Mouse (Mus musculus) heart, postnatal 0 days (tissue): ENCODE results near the gene Wnt10b. TPM values are rescaled to one million over a fixed set of nuclear protein-coding genes. Genes with fewer than 3 reads are reported as not detected.
"Not testable (repeated sequence)": the region's sequence is repeated elsewhere in the genome, so short reads cannot be mapped to it uniquely, and the experiment has no call there.

Experiments
- ATAC-seq: fragments of 200-750 bp; cut with Nextera tagmentation; 2 replicates; pipeline ENCODE4 v1.8.0; 2017; ENCODE audit warnings: low read depth, moderate number of reproducible peaks, moderate library complexity; ENCODE audit not compliant: insufficient read depth
- DNase-seq: peaks from one replicate; pipeline ENCODE4 v3.0.0-alpha.2; 2016; ENCODE audit warnings: low spot score
- H3K27ac ChIP-seq: fragments of 300-500 bp; sonication (generic); 2 replicates; pipeline ENCODE4 v1.5.1; 2014; ENCODE audit warnings: low read depth, mild to moderate bottlenecking
- H3K27me3 ChIP-seq: fragments of 300-500 bp; sonication (generic); 2 replicates; pipeline ENCODE4 v1.6.1; 2014; ENCODE audit warnings: low read length, mixed read lengths; ENCODE audit not compliant: control insufficient read depth, insufficient read depth
- H3K36me3 ChIP-seq: fragments of 300-500 bp; sonication (generic); replicated peaks from 2 replicates; pipeline ENCODE4 v1.6.1; 2014; ENCODE audit warnings: low read length, mixed read lengths; ENCODE audit not compliant: control insufficient read depth, insufficient read depth
- H3K4me1 ChIP-seq: fragments of 300-500 bp; sonication (generic); 2 replicates; pipeline ENCODE4 v1.6.1; 2014; ENCODE audit warnings: antibody characterized with exemption; ENCODE audit not compliant: control insufficient read depth, insufficient read depth
- H3K4me2 ChIP-seq: fragments of 300-500 bp; sonication (generic); 2 replicates; pipeline ENCODE4 v1.6.1; 2014; ENCODE audit warnings: low read depth, mild to moderate bottlenecking, low read length, moderate library complexity
- H3K4me3 ChIP-seq: fragments of 300-500 bp; sonication (generic); 2 replicates; pipeline ENCODE4 v1.5.1; 2014; ENCODE audit warnings: low read depth, low read length
- H3K9ac ChIP-seq: fragments of 300-500 bp; sonication (generic); replicated peaks from 2 replicates; pipeline ENCODE4 v1.6.1; 2014; ENCODE audit warnings: low read depth, low read length, mixed read lengths
- H3K9me3 ChIP-seq: fragments of 300-500 bp; sonication (generic); replicated peaks from 2 replicates; pipeline ENCODE4 v1.6.1; 2016; ENCODE audit warnings: low read length; ENCODE audit not compliant: control insufficient read depth
- CTCF ChIP-seq: IDR thresholded peaks from 2 replicates; pipeline ENCODE4 v1.5.1; 2016; ENCODE audit warnings: antibody characterized with exemption, control low read depth, low read depth
- EP300 ChIP-seq: IDR thresholded peaks from 2 replicates; pipeline ENCODE4 v1.6.1; 2016; ENCODE audit warnings: antibody characterized with exemption, low read depth
- WGBS: fragments of 180-500 bp; shearing (Covaris S2); extraction: QIAGEN DNeasy Blood & Tissue Kit; methylation state at CpG from one replicate; pipeline ENCODE4 v1.1.7; 2014; 5-methylcytosine and 5-hydroxymethylcytosine counted together
- polyA plus RNA-seq: library from polyadenylated mRNA; unstranded; fragments of >200 nt; fragmentation: Nextera tagmentation; extraction: Ambion mirVana; gene quantifications from 2 replicates; pipeline ENCODE4 v1.2.1, GENCODE M21; 2015
- total RNA-seq: library from RNA; depleted of rRNA; stranded (reverse); fragments of >200 nt; gene quantifications from 2 replicates; pipeline ENCODE4 v1.2.3, GENCODE M21; 2014; ENCODE audit warnings: low replicate concordance

Wnt10b gene
- total and polyA plus RNA-seq, 2 experiments from 2014 or later: 0.07 TPM; not detected in 1

DNA sequence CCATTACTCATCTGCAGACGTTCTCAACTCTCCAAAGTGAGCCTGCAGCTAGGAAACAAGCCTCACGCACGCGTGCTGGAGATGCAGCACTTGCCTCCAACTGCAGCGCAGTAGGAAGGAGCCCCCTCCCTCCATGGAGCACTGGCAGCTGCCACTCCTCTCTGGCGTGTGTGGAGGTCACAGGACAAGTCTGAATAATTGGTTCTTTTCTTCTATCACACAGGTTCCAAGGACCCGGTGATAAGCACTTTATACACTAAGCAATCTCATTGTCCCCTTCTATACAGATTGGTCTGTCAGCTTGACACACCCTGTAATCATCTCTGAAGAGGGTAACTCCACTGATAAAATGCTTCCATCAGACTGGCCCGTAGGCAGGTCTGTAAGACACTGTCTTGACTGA is 24.9 kb downstream of the Wnt10b start:
- no peak for TF ChIP-seq EP300
- no peak for TF ChIP-seq CTCF
- Histone ChIP-seq H3K9ac (no peak overlapping the region), H3K9me3 (no peaks in the 10 kb centered on the region), H3K36me3 (no peaks in the 10 kb centered on the region; the same call in 1 of the 2 replicates), H3K27ac (no peak overlapping the region), H3K4me2 (no peak overlapping the region), H3K27me3 (no peaks in the 10 kb centered on the region), H3K4me1 (no peaks in the 10 kb centered on the region), H3K4me3 (no peak overlapping the region)
- ATAC-seq (no peak), DNase-seq (no peak)
- 59% methylated on average over 8 of the region's 8 CpGs for WGBS

GRCm38 (mm10) chr15:98749093-98749492 is 28.9 kb downstream of the Wnt10b start:
- Histone ChIP-seq H3K27ac (no peak overlapping the region), H3K4me1 (peaks cover 13% of the 10 kb centered on the region), H3K4me3 (no peak overlapping the region), H3K36me3 (0 out of 2 replicates have a peak, but pooled peaks cover 3% of the 10 kb centered on the region), H3K4me2 (no peak overlapping the region), H3K9ac (no peak overlapping the region), H3K9me3 (no peaks in the 10 kb centered on the region), H3K27me3 (no peaks in the 10 kb centered on the region)
- ATAC-seq: no peak
- DNase-seq: no peak
- 96% methylated on average over 2 of the region's 2 CpGs for WGBS
- TF ChIP-seq CTCF: no peak

GRCm38 (mm10) chr15:98747296-98747695 is 30.7 kb downstream of the Wnt10b start:
- H3K4me2 ChIP-seq: no peak overlapping the region
- H3K27me3 ChIP-seq: no peaks in the 10 kb centered on the region
- no peak for DNase-seq
- 75% methylated on average over 6 of the region's 6 CpGs for WGBS
- H3K4me3 ChIP-seq: no peak overlapping the region
- H3K4me1 ChIP-seq: peaks cover 13% of the 10 kb centered on the region
- no peak overlapping the region for H3K9ac ChIP-seq
- TF ChIP-seq CTCF (no peak), EP300 (no peak)
- peaks cover 7% of the 10 kb centered on the region for H3K36me3 ChIP-seq
- no peak overlapping the region for H3K27ac ChIP-seq
- ATAC-seq: no peak
- no peaks in the 10 kb centered on the region for H3K9me3 ChIP-seq

DNA sequence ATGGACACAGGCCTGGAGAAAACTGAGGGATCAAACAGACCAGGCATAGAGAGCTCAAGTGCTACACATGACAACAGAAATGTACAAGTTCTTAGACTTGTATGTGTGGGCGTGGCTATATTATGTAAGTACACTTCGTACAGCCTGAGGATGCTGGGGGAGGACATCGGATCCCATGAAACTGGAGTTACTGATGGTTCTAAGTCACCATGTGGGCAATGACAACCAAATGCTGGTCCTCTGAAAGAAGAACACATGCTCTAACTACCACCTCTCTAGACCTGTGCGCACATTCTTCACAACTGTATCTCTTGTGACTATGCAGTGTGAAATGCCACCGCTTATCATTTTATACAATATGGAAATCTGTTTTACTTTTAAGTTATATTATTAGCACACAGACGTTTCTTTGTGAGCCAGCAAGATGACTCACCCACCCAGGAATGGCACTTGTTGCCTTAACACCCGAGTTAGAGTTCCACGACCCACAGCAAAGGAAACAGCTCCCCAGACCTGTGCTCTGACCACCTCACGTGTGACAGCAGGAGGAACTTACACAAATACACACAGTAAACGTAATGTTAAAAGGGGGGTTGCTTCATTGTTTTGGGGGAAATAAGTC is 31.5 kb downstream of the Wnt10b start:
- H3K9me3 ChIP-seq: no peaks in the 10 kb centered on the region
- DNase-seq (no peak), ATAC-seq (no peak)
- no peak for TF ChIP-seq EP300
- TF ChIP-seq CTCF: no peak
- H3K4me3 ChIP-seq: no peak overlapping the region
- H3K4me2 ChIP-seq: no peak overlapping the region
- H3K9ac ChIP-seq: no peak overlapping the region
- WGBS: 48% methylated on average over 10 of the region's 10 CpGs
- no peaks in the 10 kb centered on the region for H3K27me3 ChIP-seq
- H3K4me1 ChIP-seq: peaks cover 13% of the 10 kb centered on the region
- peaks cover 11% of the 10 kb centered on the region for H3K36me3 ChIP-seq
- no peak overlapping the region for H3K27ac ChIP-seq

GRCm38 (mm10) chr15:98743863-98744262 is 34.1 kb downstream of the Wnt10b start:
- 78% methylated on average over 3 of the region's 3 CpGs for WGBS
- H3K4me1 ChIP-seq: peaks cover 13% of the 10 kb centered on the region
- not testable (repeated sequence) for H3K4me3 ChIP-seq, H3K9me3 ChIP-seq, H3K27me3 ChIP-seq, ATAC-seq, H3K9ac ChIP-seq, DNase-seq, H3K27ac ChIP-seq, H3K4me2 ChIP-seq
- peaks cover 36% of the 10 kb centered on the region for H3K36me3 ChIP-seq

DNA sequence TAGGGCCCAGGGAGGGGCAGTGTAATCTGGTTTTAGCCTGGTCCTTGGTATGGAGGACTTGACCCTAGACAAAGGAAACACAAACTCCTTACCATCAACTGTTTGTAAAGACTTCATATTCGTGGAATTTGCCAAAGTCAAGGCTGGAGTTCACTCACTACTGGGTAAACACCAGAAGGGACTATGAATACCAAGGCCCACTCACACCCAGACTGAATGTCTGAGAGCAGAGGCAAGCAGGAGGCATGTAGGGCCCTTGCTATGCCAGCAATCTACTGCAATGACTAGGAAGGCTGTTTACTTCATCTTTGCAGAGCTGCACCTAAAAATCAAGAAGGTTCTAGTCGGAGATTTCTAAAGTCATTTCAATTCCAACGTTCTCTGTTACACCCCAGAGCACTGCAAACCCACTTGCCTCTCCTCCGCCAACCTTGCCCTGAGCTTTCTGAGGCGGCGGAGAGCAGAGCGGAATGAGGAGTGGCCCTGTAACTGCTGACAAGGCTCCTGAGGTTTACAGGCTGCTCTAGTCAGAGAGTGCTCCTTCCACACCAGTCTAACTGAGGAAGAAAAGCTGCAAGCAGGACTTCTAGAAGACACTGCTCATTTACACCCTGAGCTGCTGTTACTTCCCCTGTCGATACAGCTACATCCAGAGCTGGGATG is 35.1 kb downstream of the Wnt10b start:
- WGBS: 80% methylated on average over 8 of the region's 8 CpGs
- TF ChIP-seq EP300 (no peak), CTCF (no peak)
- peaks cover 13% of the 10 kb centered on the region for H3K4me1 ChIP-seq
- H3K4me3 ChIP-seq: no peak overlapping the region
- ATAC-seq (no peak), DNase-seq (no peak)
- H3K9me3 ChIP-seq: no peaks in the 10 kb centered on the region
- H3K27me3 ChIP-seq: no peaks in the 10 kb centered on the region
- H3K27ac ChIP-seq: no peak overlapping the region
- peaks cover 44% of the 10 kb centered on the region for H3K36me3 ChIP-seq
- H3K4me2 ChIP-seq: no peak overlapping the region
- H3K9ac ChIP-seq: no peak overlapping the region
